Mouse (Mus musculus) stomach, postnatal 0 days (tissue): ENCODE measurements around the gene Gpx5.

Experiments used
- CTCF ChIP-seq: IDR thresholded peaks from 2 replicates; pipeline ENCODE4 v1.5.1; 2016; ENCODE audit warnings: antibody characterized with exemption, low read depth, mild to moderate bottlenecking, moderate library complexity
- EP300 ChIP-seq: optimal IDR thresholded peaks from 2 replicates; pipeline ENCODE3; 2016; ENCODE audit warnings: antibody characterized with exemption

DNA sequence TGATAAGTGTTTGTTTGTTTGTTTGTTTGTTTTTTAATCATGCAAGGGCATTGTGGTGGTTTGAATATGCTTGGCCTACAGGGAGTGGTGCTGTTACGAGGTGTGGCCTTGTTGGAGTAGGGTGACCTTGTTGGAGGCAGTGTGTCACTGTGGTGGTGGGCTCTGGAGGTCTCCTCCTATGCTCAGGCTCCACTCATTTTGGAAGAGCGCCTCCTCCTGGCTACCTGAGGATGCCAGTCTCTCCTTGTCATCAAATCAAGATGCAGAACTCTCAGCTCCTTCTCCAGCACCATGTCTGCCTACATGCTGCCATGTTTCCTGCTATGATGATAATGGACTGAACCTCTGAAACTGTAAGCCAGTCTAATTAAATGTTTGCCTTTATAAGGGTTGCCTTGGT, 26.8 kb downstream of the Gpx5 start:
- TF ChIP-seq CTCF (no peak), EP300 (no peak)
